Mouse (Mus musculus): ENCODE results near the gene Hand2. TPM values are rescaled to one million over a fixed set of nuclear protein-coding genes. Genes with fewer than 3 reads are reported as not detected.

The Hand2 gene
- polyA plus RNA-seq, 1 experiment from 2014 or later = not detected

GRCm38 (mm10) chr8:57339711-57340650, 19.2 kb downstream of the Hand2 start:
- no peaks in the 10 kb centered on the region for H3K9me3 ChIP-seq (replicated peaks; ENCODE audit: control insufficient read depth, low read length, poor library complexity, severe bottlenecking)
- no peak overlapping the region for H3K4me3 ChIP-seq (ENCODE audit: low read depth, low read length)
- H3K27me3 ChIP-seq (ENCODE audit: control insufficient read depth, insufficient read depth, low read depth, low read length) = peaks cover 87% of the 10 kb centered on the region
- no peak overlapping the region for H3K9ac ChIP-seq (ENCODE audit: low read depth, low read length)
- no peak for ATAC-seq
- H3K36me3 ChIP-seq (ENCODE audit: control insufficient read depth, insufficient read depth, low read length) = no peaks in the 10 kb centered on the region
- no peak overlapping the region for H3K4me2 ChIP-seq (ENCODE audit: low read length)
- WGBS = 2% methylated on average over 14 of the region's 14 CpGs
- H3K27ac ChIP-seq (ENCODE audit: low read length) = no peak overlapping the region
- H3K4me1 ChIP-seq (ENCODE audit: control insufficient read depth, insufficient read depth, low read length) = peaks cover 4% of the 10 kb centered on the region; the same call in 1 of the 2 replicates

- Histone ChIP-seq H3K9ac (ENCODE audit: low read depth, low read length) (no peak overlapping the region), H3K9me3 (replicated peaks; ENCODE audit: control insufficient read depth, low read length, poor library complexity, severe bottlenecking) (no peaks in the 10 kb centered on the region), H3K27ac (ENCODE audit: low read length) (no peak overlapping the region), H3K4me1 (ENCODE audit: control insufficient read depth, insufficient read depth, low read length) (peaks cover 4% of the 10 kb centered on the region; the same call in 1 of the 2 replicates), H3K4me2 (ENCODE audit: low read length) (peak overlapping the region; percentile 27; the same call in 1 of the 2 replicates), H3K27me3 (ENCODE audit: control insufficient read depth, insufficient read depth, low read depth, low read length) (peaks cover 88% of the 10 kb centered on the region), H3K36me3 (ENCODE audit: control insufficient read depth, insufficient read depth, low read length) (no peaks in the 10 kb centered on the region), H3K4me3 (ENCODE audit: low read depth, low read length) (no peak overlapping the region)
- under 1% methylated on average over 41 of the region's 41 CpGs for WGBS
- peak; percentile 37; the same call in 1 of the 2 replicates for ATAC-seq
These were observed 20.2 kb downstream of the Hand2 start for GRCm38 (mm10) chr8:57340840-57341540.

GRCm38 (mm10) chr8:57341541-57341840, 20.7 kb downstream of the Hand2 start:
- no peaks in the 10 kb centered on the region for H3K36me3 ChIP-seq (ENCODE audit: control insufficient read depth, insufficient read depth, low read length)
- 0 out of 2 replicates have a peak, but pooled peaks have one; percentile 12 for ATAC-seq
- H3K4me3 ChIP-seq (ENCODE audit: low read depth, low read length) = no peak overlapping the region
- H3K9ac ChIP-seq (ENCODE audit: low read depth, low read length) = no peak overlapping the region
- no peak overlapping the region for H3K4me2 ChIP-seq (ENCODE audit: low read length)
- H3K4me1 ChIP-seq (ENCODE audit: control insufficient read depth, insufficient read depth, low read length) = peaks cover 4% of the 10 kb centered on the region; the same call in 1 of the 2 replicates
- peaks cover 90% of the 10 kb centered on the region for H3K27me3 ChIP-seq (ENCODE audit: control insufficient read depth, insufficient read depth, low read depth, low read length)
- 1% methylated on average over 6 of the region's 6 CpGs for WGBS
- no peaks in the 10 kb centered on the region for H3K9me3 ChIP-seq (replicated peaks; ENCODE audit: control insufficient read depth, low read length, poor library complexity, severe bottlenecking)
- no peak overlapping the region for H3K27ac ChIP-seq (ENCODE audit: low read length)

GRCm38 (mm10) chr8:57342386-57343090, 21.8 kb downstream of the Hand2 start:
- no peak for ATAC-seq
- no peak overlapping the region for H3K9ac ChIP-seq (ENCODE audit: low read depth, low read length)
- no peak overlapping the region for H3K27ac ChIP-seq (ENCODE audit: low read length)
- no peak overlapping the region for H3K4me3 ChIP-seq (ENCODE audit: low read depth, low read length)
- no peaks in the 10 kb centered on the region for H3K9me3 ChIP-seq (replicated peaks; ENCODE audit: control insufficient read depth, low read length, poor library complexity, severe bottlenecking)
- H3K27me3 ChIP-seq (ENCODE audit: control insufficient read depth, insufficient read depth, low read depth, low read length) = peaks cover 91% of the 10 kb centered on the region
- no peak overlapping the region for H3K4me2 ChIP-seq (ENCODE audit: low read length)
- H3K4me1 ChIP-seq (ENCODE audit: control insufficient read depth, insufficient read depth, low read length) = peaks cover 4% of the 10 kb centered on the region; the same call in 1 of the 2 replicates
- WGBS = 3% methylated on average over 10 of the region's 12 CpGs
- H3K36me3 ChIP-seq (ENCODE audit: control insufficient read depth, insufficient read depth, low read length) = no peaks in the 10 kb centered on the region

GRCm38 (mm10) chr8:57343731-57344315, 23.0 kb downstream of the Hand2 start:
- H3K9ac ChIP-seq (ENCODE audit: low read depth, low read length) = no peak overlapping the region

GRCm38 (mm10) chr8:57344956-57345870, 24.4 kb downstream of the Hand2 start:
- peaks cover 4% of the 10 kb centered on the region; the same call in 1 of the 2 replicates for H3K4me1 ChIP-seq (ENCODE audit: control insufficient read depth, insufficient read depth, low read length)
- no peak overlapping the region for H3K9ac ChIP-seq (ENCODE audit: low read depth, low read length)
- no peak overlapping the region for H3K4me3 ChIP-seq (ENCODE audit: low read depth, low read length)
- no peak overlapping the region for H3K4me2 ChIP-seq (ENCODE audit: low read length)
- peaks cover 92% of the 10 kb centered on the region for H3K27me3 ChIP-seq (ENCODE audit: control insufficient read depth, insufficient read depth, low read depth, low read length)
- H3K9me3 ChIP-seq (replicated peaks; ENCODE audit: control insufficient read depth, low read length, poor library complexity, severe bottlenecking) = no peaks in the 10 kb centered on the region
- WGBS = 1% methylated on average over 23 of the region's 23 CpGs
- no peaks in the 10 kb centered on the region for H3K36me3 ChIP-seq (ENCODE audit: control insufficient read depth, insufficient read depth, low read length)
- H3K27ac ChIP-seq (ENCODE audit: low read length) = no peak overlapping the region
- ATAC-seq = no peak

More at GRCm38 (mm10) chr8:57343731-57344315, 23.0 kb downstream of the Hand2 start:
- no peak for ATAC-seq
- Histone ChIP-seq H3K4me1 (ENCODE audit: control insufficient read depth, insufficient read depth, low read length) (peaks cover 4% of the 10 kb centered on the region; the same call in 1 of the 2 replicates), H3K4me3 (ENCODE audit: low read depth, low read length) (no peak overlapping the region), H3K27ac (ENCODE audit: low read length) (no peak overlapping the region), H3K36me3 (ENCODE audit: control insufficient read depth, insufficient read depth, low read length) (no peaks in the 10 kb centered on the region), H3K4me2 (ENCODE audit: low read length) (no peak overlapping the region), H3K27me3 (ENCODE audit: control insufficient read depth, insufficient read depth, low read depth, low read length) (peaks cover 93% of the 10 kb centered on the region), H3K9me3 (replicated peaks; ENCODE audit: control insufficient read depth, low read length, poor library complexity, severe bottlenecking) (no peaks in the 10 kb centered on the region)
- WGBS = 4% methylated on average over 6 of the region's 6 CpGs

GRCm38 (mm10) chr8:57346371-57346770, 25.6 kb downstream of the Hand2 start:
- Histone ChIP-seq H3K9ac (ENCODE audit: low read depth, low read length) (no peak overlapping the region), H3K4me1 (ENCODE audit: control insufficient read depth, insufficient read depth, low read length) (no peaks in the 10 kb centered on the region), H3K27ac (ENCODE audit: low read length) (no peak overlapping the region), H3K4me3 (ENCODE audit: low read depth, low read length) (no peak overlapping the region), H3K4me2 (ENCODE audit: low read length) (no peak overlapping the region), H3K27me3 (ENCODE audit: control insufficient read depth, insufficient read depth, low read depth, low read length) (peaks cover 89% of the 10 kb centered on the region), H3K36me3 (ENCODE audit: control insufficient read depth, insufficient read depth, low read length) (no peaks in the 10 kb centered on the region), H3K9me3 (replicated peaks; ENCODE audit: control insufficient read depth, low read length, poor library complexity, severe bottlenecking) (no peaks in the 10 kb centered on the region)
- WGBS = 4% methylated on average over 7 of the region's 7 CpGs
- no peak for ATAC-seq

GRCm38 (mm10) chr8:57347141-57347540, 26.4 kb downstream of the Hand2 start:
- ATAC-seq = no peak
- H3K9me3 ChIP-seq (replicated peaks; ENCODE audit: control insufficient read depth, low read length, poor library complexity, severe bottlenecking) = no peaks in the 10 kb centered on the region
- peaks cover 87% of the 10 kb centered on the region for H3K27me3 ChIP-seq (ENCODE audit: control insufficient read depth, insufficient read depth, low read depth, low read length)
- no peaks in the 10 kb centered on the region for H3K4me1 ChIP-seq (ENCODE audit: control insufficient read depth, insufficient read depth, low read length)
- H3K4me3 ChIP-seq (ENCODE audit: low read depth, low read length) = no peak overlapping the region
- H3K36me3 ChIP-seq (ENCODE audit: control insufficient read depth, insufficient read depth, low read length) = no peaks in the 10 kb centered on the region
- H3K27ac ChIP-seq (ENCODE audit: low read length) = no peak overlapping the region
- 7% methylated on average over 5 of the region's 5 CpGs for WGBS
- no peak overlapping the region for H3K9ac ChIP-seq (ENCODE audit: low read depth, low read length)
- H3K4me2 ChIP-seq (ENCODE audit: low read length) = no peak overlapping the region
